Mouse (Mus musculus): ENCODE results near the gene Fuk. TPM values are rescaled to one million over a fixed set of nuclear protein-coding genes. Genes with fewer than 3 reads are reported as not detected.

Fuk gene
- polyA plus RNA-seq, 1 experiment from 2014 or later: 10.1 TPM

DNA sequence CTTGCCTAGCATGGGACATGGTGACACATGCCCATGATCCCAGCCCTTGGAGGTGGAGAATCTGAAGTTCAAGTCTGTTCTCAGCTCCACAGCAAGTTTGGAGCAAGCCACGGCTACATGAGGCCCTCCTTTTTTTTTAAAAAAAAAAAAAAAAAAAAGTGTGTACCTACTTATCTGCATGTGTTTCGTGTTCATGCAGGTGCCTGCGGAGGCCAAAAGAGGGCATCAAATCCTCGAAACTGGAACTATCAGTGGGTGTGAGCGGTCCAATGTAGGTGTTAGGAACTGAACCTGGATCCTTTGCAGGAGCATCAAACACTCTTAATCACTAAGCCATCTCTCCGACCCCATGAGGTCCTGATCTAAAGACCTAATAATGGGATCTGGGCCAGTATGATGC lies 4.8 kb downstream of the Fuk start:
- Histone ChIP-seq H3K9me3 (replicated peaks; ENCODE audit: low read length) (no peaks in the 10 kb centered on the region), H3K4me1 (replicated peaks; ENCODE audit: insufficient read depth, low read length) (no peaks in the 10 kb centered on the region; the same call in 1 of the 2 replicates), H3K4me3 (replicated peaks; ENCODE audit: low read depth, low read length) (no peak overlapping the region), H3K9ac (ENCODE audit: low read depth, low read length) (no peak overlapping the region), H3K27me3 (ENCODE audit: insufficient read depth, low read length) (no peaks in the 10 kb centered on the region), H3K27ac (no peak overlapping the region), H3K4me2 (ENCODE audit: low read length) (no peak overlapping the region), H3K36me3 (ENCODE audit: insufficient read depth, low read length) (0 out of 2 replicates have a peak, but pooled peaks cover 3% of the 10 kb centered on the region)
- WGBS: 95% methylated on average over 6 of the region's 6 CpGs
- no peak for TF ChIP-seq CTCF (IDR thresholded peaks at IDR 0.05; ENCODE audit: low read depth)
- DNase-seq (ENCODE audit: low spot score) (no peak), ATAC-seq (replicated peaks; ENCODE audit: low FRiP score, low read depth) (no peak)

DNA sequence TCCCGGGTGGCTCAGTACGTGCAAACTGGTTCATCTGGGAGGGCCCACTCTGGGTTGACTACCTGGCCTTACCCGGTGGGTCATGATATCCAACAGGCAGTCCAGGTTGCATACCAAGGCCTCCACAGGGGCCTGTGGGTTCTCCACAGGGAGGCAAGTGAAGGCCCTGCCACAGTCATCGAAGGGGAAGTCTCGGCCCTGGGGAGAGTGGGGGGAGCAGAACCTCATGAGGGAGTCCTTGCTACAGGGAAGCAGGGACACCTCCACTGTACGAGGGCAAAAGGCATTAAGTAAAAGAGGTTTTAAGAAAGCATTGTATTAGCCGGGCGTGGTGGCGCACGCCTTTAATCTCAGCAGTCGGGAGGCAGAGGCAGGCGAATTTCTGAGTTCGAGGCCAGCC lies 6.5 kb downstream of the Fuk start:
- Histone ChIP-seq H3K27ac (no peak overlapping the region), H3K4me2 (ENCODE audit: low read length) (no peak overlapping the region), H3K9me3 (replicated peaks; ENCODE audit: low read length) (no peaks in the 10 kb centered on the region), H3K36me3 (ENCODE audit: insufficient read depth, low read length) (0 out of 2 replicates have a peak, but pooled peaks cover 3% of the 10 kb centered on the region), H3K4me1 (replicated peaks; ENCODE audit: insufficient read depth, low read length) (no peaks in the 10 kb centered on the region), H3K4me3 (replicated peaks; ENCODE audit: low read depth, low read length) (no peak overlapping the region), H3K27me3 (ENCODE audit: insufficient read depth, low read length) (no peaks in the 10 kb centered on the region), H3K9ac (ENCODE audit: low read depth, low read length) (no peak overlapping the region)
- no peak for TF ChIP-seq CTCF (IDR thresholded peaks at IDR 0.05; ENCODE audit: low read depth)
- ATAC-seq (replicated peaks; ENCODE audit: low FRiP score, low read depth): no peak
- no peak for DNase-seq (ENCODE audit: low spot score)
- WGBS: 92% methylated on average over 13 of the region's 13 CpGs

DNA sequence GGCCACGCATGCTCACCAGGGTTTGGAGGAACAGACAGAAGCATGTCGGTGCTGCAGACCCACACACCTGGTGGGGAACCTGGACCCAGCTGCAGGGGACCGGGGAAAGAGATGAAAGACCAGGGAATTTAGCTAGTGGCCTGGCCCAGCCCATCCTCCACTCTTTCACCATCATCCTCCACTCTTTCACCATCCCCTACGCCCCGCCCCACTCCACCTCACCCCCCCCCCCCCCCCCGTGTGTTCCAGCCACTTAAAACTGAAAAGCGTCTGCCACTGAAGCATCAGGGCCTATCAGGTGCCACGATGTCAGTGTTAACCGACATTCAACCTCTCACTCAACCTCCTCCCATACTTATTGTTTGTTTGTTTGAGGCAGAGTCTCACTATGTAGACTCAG lies 7.0 kb downstream of the Fuk start:
- Histone ChIP-seq H3K4me1 (replicated peaks; ENCODE audit: insufficient read depth, low read length) (no peaks in the 10 kb centered on the region), H3K4me2 (ENCODE audit: low read length) (no peak overlapping the region), H3K4me3 (replicated peaks; ENCODE audit: low read depth, low read length) (no peak overlapping the region), H3K9ac (ENCODE audit: low read depth, low read length) (no peak overlapping the region), H3K27me3 (ENCODE audit: insufficient read depth, low read length) (no peaks in the 10 kb centered on the region), H3K9me3 (replicated peaks; ENCODE audit: low read length) (no peaks in the 10 kb centered on the region), H3K36me3 (ENCODE audit: insufficient read depth, low read length) (0 out of 2 replicates have a peak, but pooled peaks cover 3% of the 10 kb centered on the region), H3K27ac (no peak overlapping the region)
- DNase-seq (ENCODE audit: low spot score): no peak
- ATAC-seq (replicated peaks; ENCODE audit: low FRiP score, low read depth): no peak
- WGBS: 82% methylated on average over 9 of the region's 9 CpGs
- no peak for TF ChIP-seq CTCF (IDR thresholded peaks at IDR 0.05; ENCODE audit: low read depth)

DNA sequence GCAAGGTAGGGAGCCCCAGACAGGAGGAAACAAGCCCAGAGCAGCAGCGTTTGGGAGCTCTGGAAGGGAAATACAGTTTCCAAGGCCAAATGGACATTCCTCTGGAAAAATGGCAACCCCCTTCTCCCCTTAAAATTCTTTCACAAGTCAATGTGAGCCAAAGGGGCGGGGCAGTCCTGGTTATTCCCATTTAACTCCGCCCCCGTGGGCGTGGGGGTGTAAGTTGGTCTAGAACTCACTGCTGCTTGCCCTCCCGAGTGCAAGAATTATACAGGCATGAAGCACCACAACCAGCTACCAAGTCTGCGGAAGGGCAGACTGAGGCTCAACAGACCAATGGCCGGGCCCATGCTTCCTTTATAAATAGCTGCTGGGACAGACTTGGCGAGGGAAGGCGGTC lies 7.4 kb downstream of the Fuk start:
- Histone ChIP-seq H3K9ac (ENCODE audit: low read depth, low read length) (no peak overlapping the region), H3K27ac (no peak overlapping the region), H3K9me3 (replicated peaks; ENCODE audit: low read length) (no peaks in the 10 kb centered on the region), H3K4me2 (ENCODE audit: low read length) (no peak overlapping the region), H3K4me1 (replicated peaks; ENCODE audit: insufficient read depth, low read length) (no peaks in the 10 kb centered on the region), H3K27me3 (ENCODE audit: insufficient read depth, low read length) (no peaks in the 10 kb centered on the region), H3K4me3 (replicated peaks; ENCODE audit: low read depth, low read length) (no peak overlapping the region), H3K36me3 (ENCODE audit: insufficient read depth, low read length) (0 out of 2 replicates have a peak, but pooled peaks cover 3% of the 10 kb centered on the region)
- 84% methylated on average over 10 of the region's 10 CpGs for WGBS
- DNase-seq (ENCODE audit: low spot score): no peak
- no peak for TF ChIP-seq CTCF (IDR thresholded peaks at IDR 0.05; ENCODE audit: low read depth)
- no peak for ATAC-seq (replicated peaks; ENCODE audit: low FRiP score, low read depth)

DNA sequence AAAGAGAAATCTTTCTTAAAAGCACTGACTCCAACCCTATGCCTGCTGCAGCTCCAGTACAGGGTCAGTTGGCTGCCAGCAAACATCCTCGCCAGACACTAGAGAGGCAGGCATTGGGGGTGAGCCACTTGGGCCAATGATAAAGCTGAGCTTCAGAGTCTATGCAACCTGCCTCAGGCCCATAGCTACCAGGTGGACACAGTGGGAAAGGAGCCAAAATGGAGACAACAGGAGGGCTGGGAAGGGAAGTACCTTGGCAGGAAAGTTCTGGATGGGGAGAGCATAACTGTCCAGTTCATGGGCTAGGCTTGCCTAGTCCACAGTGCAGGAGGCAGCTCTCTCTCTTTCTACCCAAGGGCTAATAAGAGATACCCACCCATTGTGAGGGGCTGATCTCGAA lies 9.4 kb downstream of the Fuk start:
- no peak overlapping the region for H3K4me3 ChIP-seq (replicated peaks; ENCODE audit: low read depth, low read length)
- WGBS: 93% methylated on average over 2 of the region's 2 CpGs
- H3K36me3 ChIP-seq (ENCODE audit: insufficient read depth, low read length): 0 out of 2 replicates have a peak, but pooled peaks cover 7% of the 10 kb centered on the region
- no peak for DNase-seq (ENCODE audit: low spot score)
- no peak for TF ChIP-seq CTCF (IDR thresholded peaks at IDR 0.05; ENCODE audit: low read depth)
- ATAC-seq (replicated peaks; ENCODE audit: low FRiP score, low read depth): no peak
- H3K27ac ChIP-seq: no peak overlapping the region
- no peaks in the 10 kb centered on the region for H3K27me3 ChIP-seq (ENCODE audit: insufficient read depth, low read length)
- no peaks in the 10 kb centered on the region for H3K9me3 ChIP-seq (replicated peaks; ENCODE audit: low read length)
- no peak overlapping the region for H3K4me2 ChIP-seq (ENCODE audit: low read length)
- no peaks in the 10 kb centered on the region for H3K4me1 ChIP-seq (replicated peaks; ENCODE audit: insufficient read depth, low read length)
- no peak overlapping the region for H3K9ac ChIP-seq (ENCODE audit: low read depth, low read length)

DNA sequence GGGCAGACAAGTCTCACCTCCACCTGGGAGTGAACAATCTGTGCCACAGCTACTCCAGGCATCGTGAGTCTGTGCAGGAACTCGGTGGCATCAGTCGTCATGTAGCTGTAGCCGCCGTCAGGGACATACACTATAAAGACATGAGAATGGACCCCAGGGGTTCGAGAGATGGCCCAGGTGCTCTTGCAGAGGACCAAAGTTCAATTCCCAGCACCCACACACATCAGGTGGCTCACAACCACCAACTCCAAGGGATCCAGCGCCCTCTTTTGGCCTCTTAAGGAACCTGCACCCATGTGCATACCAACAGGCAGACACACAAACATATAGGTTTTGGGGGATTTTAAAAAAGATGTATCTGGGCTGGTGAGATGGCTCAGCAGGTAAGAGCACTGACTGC lies 10.2 kb downstream of the Fuk start:
- H3K9ac ChIP-seq (ENCODE audit: low read depth, low read length): no peak overlapping the region
- DNase-seq (ENCODE audit: low spot score) (no peak), ATAC-seq (replicated peaks; ENCODE audit: low FRiP score, low read depth) (no peak)
- H3K9me3 ChIP-seq (replicated peaks; ENCODE audit: low read length): no peaks in the 10 kb centered on the region
- 91% methylated on average over 7 of the region's 7 CpGs for whole genome bisulfite sequencing
- no peak overlapping the region for H3K4me2 ChIP-seq (ENCODE audit: low read length)
- no peaks in the 10 kb centered on the region for H3K27me3 ChIP-seq (ENCODE audit: insufficient read depth, low read length)
- no peak for TF ChIP-seq CTCF (IDR thresholded peaks at IDR 0.05; ENCODE audit: low read depth)
- no peak overlapping the region for H3K27ac ChIP-seq
- H3K4me3 ChIP-seq (replicated peaks; ENCODE audit: low read depth, low read length): no peak overlapping the region
- no peaks in the 10 kb centered on the region for H3K4me1 ChIP-seq (replicated peaks; ENCODE audit: insufficient read depth, low read length)
- H3K36me3 ChIP-seq (ENCODE audit: insufficient read depth, low read length): peaks cover 10% of the 10 kb centered on the region; the same call in 1 of the 2 replicates

DNA sequence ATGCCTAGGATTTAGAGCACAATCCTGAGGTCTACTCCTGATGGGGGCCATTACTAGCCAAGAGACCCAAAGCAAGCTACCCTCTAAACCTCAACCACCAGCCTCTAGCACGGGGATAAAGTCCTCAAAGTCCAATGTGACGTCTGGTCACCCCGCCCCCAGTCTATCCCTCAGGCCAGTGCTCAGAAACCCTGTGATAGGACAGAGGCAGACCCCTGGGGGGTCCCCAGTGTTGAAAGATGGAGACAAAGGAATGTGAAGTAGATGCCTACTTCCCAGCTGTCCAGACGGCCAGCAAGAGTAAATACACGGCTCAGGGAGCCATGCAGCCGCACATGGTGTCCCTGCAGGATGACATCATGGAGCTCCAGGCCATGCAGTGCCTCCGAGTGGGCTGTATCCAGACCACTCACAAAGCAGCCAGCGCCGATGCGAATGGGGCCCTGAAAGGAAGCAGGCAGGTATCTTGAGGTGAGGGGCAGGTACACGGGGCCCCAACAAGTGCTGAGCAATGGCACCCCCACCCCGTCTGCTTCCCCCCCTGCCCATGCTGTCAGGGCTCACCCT lies 12.3 kb downstream of the Fuk start:
- Histone ChIP-seq H3K9me3 (replicated peaks; ENCODE audit: low read length) (no peaks in the 10 kb centered on the region), H3K4me3 (replicated peaks; ENCODE audit: low read depth, low read length) (no peak overlapping the region), H3K27ac (no peak overlapping the region), H3K36me3 (ENCODE audit: insufficient read depth, low read length) (peaks cover 13% of the 10 kb centered on the region; the same call in 1 of the 2 replicates), H3K4me1 (replicated peaks; ENCODE audit: insufficient read depth, low read length) (no peaks in the 10 kb centered on the region), H3K27me3 (ENCODE audit: insufficient read depth, low read length) (no peaks in the 10 kb centered on the region), H3K4me2 (ENCODE audit: low read length) (no peak overlapping the region), H3K9ac (ENCODE audit: low read depth, low read length) (no peak overlapping the region)
- no peak for ATAC-seq (replicated peaks; ENCODE audit: low FRiP score, low read depth)
- TF ChIP-seq CTCF (IDR thresholded peaks at IDR 0.05; ENCODE audit: low read depth): no peak
- WGBS: 84% methylated on average over 12 of the region's 12 CpGs
- DNase-seq (ENCODE audit: low spot score): no peak

All from kidney, postnatal 0 days (tissue).